Mouse (Mus musculus): ENCODE measurements at regions not wholly inside any gene's neighbourhood (a gene's known extent, or its start where the extent isn't known, plus 50 kb on each side); places are given as distances from the start of the nearest gene placed in this dataset.

DNA sequence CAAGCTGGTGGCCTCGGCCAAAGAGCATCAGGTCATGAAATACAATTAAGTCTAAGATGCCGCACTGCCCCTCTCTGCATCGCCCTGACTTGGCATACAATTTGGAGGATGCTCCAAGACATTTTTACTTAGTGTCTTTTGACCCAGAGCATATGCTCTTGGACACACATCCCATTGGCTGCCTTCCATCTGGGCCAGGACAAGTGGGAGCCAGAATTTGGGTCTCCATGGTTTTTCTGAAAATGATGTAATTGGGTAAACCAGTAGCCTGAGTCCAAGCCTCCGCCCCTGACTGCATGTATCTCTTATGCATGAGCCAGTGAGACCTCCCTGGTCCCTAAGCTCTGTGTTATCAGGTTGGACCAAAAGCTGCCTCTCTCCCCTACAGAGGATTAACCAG is 117.1 kb upstream of the Rpl38 start:
- no peak for DNase-seq (ENCODE audit: low spot score in 2 of 2)

DNA sequence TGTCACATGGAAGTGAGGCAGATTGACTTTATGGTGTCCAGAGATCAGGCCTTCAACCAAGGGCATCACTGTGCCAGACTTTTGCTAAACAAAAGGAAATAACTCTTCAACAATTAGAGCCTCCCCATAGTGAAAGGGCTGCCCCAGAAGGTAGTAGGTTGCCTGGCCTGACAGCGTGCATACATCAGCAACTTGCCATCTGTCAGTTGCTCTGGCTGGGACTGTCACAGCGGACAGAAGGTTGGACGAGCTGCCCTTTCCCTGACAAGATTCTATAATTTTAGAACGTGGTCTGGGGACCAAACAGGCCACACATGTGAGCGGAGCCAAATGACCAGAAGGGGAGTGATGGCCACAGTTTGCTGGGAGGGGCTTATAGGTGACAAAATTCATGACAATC is 119.7 kb upstream of the Rpl38 start:
- DNase-seq (ENCODE audit: low spot score in 2 of 2), result no peak

DNA sequence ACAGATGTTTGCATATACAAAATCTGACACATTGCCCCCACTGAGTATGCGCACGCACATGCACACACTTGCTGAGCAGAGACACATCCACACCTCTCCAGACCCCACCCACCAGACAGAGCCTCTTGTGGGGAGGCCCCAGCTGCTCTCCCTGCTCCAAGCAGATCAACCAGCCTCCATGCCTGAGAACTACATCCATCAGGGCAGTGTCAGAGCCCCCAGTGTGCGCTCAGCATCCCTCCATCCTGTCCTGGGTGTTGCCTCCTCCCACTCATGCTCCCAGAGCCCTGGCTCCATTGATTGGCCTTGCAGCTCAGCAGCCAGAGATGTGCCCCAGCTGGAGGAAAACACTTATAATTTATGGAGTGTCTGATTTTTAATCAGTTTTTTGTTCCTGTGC is 124.1 kb upstream of the Rpl38 start:
- no peak for DNase-seq (ENCODE audit: low spot score in 2 of 2)

DNA sequence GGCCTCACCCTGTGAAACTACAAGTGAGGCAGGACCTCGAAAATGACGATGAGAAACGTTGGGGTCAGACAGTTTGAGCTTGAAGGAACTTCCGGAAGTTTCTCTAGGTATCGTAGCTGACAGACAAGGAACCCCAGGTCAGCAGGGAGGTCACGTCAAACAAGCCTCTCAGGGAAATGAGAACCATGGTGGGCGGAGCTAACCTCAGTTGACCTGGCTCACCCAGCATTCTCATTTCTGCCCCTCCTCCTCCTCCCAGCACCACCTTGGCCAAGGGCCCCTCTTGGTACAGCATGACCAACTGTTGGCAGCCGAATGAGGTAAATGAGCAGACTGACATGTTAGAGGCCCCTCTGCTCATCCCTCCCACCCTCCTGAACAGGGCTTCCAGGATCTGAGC is 126.2 kb upstream of the Rpl38 start:
- DNase-seq (ENCODE audit: low spot score in 2 of 2), result no peak

DNA sequence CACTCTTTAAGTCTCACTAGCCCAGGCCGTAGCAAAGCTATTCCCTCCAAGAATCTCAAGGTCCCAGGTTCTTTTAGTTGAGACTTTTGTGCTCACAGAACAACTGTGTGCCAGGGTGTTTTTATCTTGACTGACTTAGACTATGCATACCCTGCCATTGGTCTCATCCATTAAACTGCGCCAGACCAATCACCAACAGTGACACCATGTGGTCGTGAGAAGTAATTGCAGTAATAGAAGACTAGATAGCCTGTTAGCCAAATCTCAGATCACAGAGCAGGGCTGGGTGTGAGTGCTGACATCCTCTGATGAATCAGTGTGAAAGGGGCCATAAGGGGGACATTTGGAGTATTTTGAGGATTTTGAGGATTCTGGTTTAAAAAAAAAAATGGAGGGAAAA is 127.8 kb upstream of the Rpl38 start:
- no peak for DNase-seq (ENCODE audit: low spot score in 2 of 2)

DNA sequence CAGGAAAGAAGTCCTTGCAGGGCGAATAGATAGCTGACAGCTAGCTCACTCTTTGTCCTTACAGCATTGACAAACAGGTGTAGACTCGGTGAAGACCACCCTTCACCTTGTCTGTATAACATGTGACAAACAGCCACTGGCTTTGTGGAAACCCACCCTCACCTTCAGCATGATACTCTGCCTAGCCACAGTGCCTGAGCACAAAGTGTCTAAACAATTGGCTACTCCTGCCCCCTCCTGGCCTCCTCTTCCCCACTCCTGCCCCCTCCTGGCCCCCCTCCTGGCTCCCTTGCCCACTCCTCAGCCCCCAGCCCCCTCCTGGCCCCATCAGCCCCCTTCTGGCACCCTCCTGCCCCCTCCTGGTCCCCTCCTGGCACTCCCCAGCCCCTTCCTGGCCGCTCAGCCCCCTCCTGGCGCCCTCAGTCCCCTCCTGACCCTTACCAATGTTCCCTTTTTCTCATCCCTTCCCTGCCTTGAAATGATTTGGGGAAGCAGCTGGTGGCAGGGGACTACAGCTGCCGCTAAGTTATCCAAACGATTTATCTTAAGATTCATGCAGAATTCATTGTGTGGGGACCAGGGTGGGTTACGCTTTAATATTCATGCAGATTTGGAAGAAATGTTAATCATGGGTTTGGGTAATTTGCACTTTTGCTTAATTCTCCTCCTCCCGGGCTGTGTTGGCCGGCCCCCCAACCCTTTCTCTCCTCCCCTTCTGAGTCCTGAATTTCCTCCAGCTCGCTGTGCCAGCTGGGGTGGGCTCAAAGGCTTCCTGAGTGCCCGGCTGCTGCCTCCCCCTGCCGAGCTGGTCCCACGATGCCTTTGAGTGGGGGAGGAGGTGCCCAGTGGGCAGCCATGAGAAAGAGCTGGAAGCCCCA is 131.5 kb upstream of the Rpl38 start:
- DNase-seq (ENCODE audit: low spot score in 2 of 2), result peak; percentile 27 to 32

DNA sequence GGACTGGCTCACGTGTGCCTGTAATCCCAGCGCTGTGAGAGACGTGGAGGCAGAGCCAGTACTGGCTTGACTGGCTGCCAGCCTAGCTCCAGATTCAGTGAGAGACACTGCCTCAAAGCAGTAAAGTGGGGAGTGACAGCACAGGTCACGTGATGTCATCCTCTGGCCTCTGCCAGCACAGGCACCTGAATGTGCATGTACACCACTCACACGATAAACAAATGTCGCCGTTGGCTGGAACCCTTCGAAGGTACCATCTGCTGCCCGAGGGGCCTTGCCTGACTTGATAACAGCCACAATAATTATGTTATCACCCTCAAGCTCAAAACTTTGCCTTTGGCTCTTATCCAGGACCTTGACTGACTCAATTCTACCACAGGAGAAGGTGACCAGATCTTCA is 132.4 kb upstream of the Rpl38 start:
- DNase-seq (ENCODE audit: low spot score in 2 of 2), result no peak

DNA sequence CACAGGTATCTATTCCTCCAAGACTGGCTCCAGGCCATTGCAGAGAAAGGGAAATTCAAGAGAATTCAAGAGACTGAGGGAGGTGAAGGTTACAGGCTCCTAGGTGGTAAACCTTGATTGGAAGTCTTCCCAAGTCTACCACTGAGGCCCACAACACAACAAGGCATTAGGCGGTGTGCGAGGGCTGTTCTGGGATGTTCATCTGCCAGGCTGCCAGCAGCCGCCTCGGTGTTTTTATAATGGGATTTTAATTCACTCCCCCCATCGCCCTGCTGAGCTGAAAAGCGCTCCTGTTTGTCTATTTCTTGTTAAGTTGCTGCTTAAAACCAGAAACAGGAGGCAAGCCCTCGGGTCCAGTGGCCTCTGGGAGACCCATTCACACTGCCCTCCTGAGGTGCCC is 133.9 kb upstream of the Rpl38 start:
- no peak for DNase-seq (ENCODE audit: low spot score in 2 of 2)

DNA sequence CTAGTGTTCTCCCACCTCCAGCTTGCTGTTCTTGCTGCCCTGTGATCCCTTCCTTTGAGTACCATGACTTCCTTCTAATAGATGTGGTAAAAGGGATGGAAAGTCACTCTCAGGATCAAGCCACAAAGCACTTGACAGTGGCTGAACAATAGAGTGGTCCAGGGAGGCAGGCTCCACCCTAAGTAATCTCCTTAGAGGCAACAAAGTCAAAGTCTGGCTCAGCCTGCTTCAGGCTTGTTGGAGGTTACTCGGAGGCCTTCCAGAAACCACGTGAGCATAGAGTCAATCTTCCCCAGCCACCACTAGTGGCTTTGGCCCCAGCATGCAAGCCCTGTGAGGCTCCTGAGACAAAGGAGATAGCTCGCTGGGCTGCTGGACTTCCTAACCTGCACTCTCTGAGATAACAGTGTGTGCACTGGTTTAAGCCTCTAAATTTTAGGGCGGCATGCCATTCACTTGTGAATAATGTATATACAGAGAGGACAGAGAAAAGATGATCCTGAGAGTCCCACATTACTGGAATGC is 137.0 kb upstream of the Rpl38 start:
- no peak for DNase-seq (ENCODE audit: low spot score in 2 of 2)

DNA sequence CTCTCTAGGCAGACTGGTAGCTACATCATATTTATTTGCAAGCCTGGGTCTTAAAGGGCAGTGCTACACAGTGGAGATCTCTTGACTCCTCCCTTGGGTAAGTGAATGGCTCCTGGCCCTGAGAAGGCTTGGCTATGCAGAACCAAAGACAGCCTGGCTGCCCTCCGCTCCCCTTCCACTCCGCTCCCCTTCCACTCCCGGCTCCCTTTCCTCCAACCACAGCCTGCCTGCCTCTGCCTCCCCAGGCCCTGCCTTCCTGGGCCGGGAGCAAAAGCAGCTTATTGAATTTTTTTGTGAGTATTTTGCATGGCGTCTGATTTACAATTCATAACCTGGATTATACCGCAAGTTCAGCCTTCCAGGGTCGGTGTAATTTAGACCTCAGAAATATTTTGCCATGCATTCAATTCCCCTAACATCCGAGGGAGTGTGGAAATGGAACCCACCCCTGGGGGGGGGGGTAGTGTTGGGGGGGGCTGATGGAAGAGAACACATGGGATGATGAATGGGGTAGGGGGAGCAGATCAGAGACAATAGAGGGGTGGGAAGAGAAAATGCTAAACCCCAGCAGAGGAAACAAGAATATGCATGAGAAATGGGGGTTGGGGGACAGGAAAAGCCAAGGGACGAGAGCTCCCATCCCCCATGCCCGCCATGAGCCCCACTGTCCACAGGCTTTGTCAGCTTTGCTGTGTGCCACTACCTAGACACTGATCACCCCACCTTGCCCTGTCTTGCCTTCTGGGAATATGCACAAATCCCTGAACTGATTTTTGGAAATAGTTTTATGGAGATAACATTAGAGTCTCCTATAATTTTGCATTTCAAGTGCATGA is 139.2 kb upstream of the Rpl38 start:
- DNase-seq (ENCODE audit: low spot score in 2 of 2), result no peak

DNA sequence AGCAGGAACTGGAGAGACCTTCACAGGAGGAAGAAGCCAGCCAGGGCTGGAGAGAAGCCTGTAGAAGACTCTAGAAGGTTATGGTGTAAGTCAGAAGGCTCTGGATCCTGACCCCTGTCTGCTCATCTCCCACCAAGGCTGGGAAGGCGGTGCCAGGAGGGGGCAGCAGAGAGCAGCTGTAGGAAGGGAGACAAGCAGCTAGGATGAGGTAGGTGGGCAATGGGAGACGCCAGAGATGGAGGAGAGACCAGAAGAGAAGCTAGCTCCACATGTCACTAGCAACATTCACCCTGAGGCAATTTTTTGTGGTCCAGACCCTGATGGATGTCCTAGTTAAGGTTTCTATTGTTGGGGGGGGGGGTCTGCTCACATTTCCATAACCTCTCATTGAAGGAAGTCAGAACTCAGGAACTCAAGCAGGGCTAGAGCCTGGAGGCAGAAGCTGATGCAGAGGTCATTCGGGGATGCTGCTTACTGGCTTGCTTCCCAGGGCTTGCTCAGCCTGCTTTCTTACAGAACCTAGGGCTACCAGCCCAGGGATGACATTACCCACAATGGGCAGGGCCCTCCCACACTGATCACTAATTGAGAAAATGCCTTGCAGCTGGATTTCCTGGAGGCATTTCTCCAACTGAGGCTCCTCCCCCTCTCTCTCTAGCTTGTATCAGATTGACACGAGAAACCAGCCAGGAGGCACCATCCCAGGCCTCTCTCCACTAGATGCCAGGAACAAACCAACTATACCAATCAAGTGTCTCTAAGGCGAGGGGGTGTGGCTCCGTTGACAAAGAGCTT is 144.7 kb upstream of the Rpl38 start:
- DNase-seq (ENCODE audit: low spot score in 2 of 2), result peak; percentile 31 to 63

DNA sequence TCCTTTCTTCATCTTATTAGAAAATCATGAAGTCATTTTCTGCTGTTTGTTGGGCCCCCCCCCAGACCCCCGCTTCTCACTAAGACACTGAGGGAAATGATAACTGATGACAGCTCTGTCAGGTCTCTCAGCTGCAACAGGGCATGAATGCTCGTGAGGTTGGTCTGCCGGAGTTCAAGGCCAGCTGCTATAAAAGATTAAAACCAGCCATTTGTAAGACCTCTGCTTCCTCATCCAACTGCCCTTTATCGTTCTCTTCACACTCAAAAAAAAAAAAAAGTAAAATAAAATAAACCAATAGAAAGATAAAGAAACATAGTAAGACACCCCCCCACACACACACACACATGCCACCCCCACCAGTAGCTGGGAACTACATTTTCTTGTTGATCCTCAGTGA is 153.0 kb upstream of the Rpl38 start:
- DNase-seq (ENCODE audit: low spot score in 2 of 2), result no peak

DNA sequence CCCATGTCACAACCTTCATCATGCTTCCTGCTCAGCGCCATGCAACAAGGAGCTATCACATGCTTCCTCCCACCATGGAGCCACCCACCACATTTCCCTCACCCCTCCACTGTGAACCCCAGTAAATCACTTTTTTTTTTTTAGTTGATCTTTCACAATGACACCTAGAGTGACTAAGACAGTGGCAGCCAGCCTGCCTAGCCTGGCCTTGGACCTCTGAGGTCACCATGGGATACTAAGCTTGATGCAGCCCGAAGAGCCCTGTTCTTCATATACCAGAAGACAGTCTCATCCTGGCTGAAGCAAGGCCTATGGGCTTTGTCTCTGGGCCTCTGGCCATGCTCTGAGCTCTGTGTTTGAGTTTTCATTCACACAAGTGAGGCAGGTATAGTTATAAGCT is 154.2 kb upstream of the Rpl38 start:
- DNase-seq (ENCODE audit: low spot score in 2 of 2), result no peak

DNA sequence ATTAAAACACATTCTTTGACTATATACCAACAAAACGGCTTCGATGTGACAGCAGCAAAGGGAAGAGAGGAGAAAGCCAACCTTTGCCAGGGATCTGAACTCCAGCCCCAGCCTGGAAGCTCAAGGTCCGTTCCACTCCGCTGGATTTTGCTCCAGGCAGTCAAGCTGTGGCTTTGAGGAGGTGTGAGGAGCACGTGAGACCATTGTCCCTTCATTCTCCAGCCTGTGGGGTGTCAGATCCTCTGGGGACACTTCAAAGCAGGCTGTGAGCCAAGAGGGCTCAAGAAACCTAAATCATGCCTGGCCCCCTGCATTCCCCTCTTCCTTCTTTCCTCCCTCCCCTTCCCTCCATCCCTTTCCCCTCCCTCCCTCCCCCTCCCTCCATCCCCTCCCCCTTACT is 154.9 kb upstream of the Rpl38 start:
- DNase-seq (ENCODE audit: low spot score in 2 of 2), result no peak

DNA sequence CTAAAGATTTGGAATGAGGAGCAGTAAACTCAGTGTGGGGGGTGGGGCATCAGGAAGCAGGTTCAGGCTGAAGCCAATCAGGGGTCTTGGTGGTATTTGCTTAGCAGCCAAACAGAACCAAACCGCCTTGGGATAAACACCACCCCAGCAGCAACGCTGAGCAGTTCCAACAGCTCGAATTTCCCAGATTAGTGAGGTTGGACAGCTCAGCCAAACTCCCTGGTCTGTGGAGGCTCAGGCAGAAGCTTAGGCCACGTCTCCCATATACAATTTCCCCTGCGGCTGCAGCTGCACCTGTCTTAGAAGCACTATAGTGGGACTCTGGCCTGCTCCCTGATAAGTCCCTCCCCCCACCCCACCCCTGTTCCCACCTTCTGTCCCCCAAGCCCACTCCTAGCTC is 156.3 kb upstream of the Rpl38 start:
- no peak for DNase-seq (ENCODE audit: low spot score in 2 of 2)

DNA sequence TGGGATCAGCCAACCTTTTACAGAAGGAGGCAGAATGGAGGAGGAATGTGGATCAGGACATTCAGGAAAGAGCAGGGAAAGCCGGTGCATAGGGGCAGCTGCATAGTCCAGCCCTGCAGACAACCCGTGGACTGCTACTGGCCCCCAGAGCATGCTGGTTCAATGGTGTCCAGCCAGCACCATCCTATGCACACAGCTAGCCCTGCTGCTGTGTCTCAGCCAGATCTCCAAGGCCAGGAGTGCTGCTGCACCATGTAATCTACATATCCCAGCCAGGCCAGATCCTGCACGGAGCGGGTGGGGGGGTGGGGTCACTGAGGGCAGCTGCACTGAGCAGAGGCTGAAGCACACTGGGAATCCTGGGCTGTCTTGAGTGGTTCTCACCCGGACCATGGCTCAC is 165.8 kb upstream of the Rpl38 start:
- DNase-seq (ENCODE audit: low spot score in 2 of 2), result no peak

DNA sequence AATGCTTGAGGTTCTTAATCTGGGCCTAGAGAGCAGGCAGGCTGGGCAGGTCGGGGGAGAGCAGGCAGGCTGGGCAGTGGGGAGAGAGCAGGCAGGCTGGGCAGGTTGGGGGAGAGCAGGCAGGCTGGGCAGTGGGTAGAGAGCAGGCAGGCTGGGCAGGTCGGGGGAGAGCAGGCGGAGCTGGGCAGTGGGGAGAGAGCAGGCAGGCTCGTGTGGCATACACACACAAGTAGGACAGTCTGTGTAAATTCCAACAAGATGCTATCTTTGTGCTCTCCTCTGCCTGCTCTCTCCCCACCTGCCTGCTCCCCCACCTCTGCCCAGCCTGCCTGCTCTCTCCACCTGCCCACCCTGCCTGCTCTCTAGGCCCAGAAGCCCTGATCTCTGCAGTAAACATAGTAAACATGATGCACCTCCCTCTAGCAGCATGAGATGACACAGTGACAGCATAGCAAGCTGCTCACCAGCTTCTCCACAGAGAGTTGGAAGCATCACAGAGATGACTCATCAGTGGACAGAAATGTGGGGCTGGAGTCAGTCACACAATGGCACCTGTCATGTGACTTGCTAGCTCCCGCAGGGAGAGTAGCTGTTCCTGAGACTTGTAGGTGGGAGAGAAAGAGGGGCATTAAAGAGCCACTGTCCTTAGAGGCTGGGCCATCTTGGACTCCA is 166.3 kb upstream of the Rpl38 start:
- no peak for DNase-seq (ENCODE audit: low spot score in 2 of 2)

DNA sequence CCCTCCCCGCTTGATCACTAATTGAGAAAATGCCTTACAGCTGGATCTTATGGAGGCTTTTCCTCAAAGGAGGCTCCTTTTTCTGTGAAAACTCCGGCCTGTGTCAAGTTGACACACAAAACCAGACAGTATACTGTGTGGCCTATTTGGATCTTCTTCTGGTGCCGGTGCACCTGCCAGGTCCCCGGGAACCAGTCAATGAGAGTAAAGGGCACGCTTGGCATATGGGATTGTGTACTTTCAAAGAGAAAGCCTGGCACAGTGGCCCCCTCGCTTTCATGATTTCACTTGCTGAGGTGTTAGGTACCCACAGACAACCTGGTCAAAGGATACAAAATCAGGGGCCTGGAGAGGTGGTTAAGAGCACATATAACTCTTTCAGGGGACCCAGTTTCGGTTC is 167.9 kb upstream of the Rpl38 start:
- DNase-seq (ENCODE audit: low spot score in 2 of 2), result no peak

DNA sequence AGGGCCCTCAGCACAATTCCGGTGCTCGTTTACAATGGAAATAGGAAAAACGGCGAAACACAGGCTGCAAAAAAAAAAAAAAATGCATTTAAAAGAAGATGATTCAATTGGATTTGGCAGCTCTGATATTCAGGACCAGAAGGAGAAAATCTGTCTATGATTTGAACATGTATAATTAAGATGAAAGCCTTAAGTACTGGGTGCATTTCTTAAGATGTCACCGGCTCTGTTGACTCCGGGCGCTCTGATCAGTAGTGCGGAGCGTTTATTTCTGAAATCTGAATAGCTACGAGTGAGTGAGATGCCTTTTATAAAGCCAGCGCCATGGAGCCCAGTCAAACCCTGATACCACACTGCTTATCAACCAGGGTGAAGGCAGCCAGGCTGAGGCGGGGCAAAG is 168.7 kb upstream of the Rpl38 start:
- DNase-seq (ENCODE audit: low spot score in 2 of 2), result no peak

DNA sequence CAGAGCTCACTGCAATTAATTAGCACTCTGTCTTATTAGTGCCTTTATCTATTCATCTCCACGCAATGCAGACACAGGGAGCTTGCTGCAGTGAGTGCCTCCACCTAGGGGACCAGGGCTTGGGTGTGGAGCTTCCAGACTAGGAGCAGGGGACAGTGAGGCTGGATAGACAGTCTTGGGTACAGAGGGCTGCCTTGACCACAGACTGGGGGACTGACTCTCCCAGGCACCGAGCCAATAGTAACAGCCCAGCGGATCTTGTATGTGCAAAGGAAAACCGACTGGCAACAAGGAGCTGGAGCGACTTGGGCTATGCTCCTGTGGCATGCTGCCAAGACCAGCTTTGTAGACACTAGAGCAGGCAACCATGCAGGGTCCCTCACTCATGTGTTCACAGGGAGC is 172.8 kb upstream of the Rpl38 start:
- DNase-seq (ENCODE audit: low spot score in 2 of 2), result peak in 1 of 2 experiments; percentile 27

DNA sequence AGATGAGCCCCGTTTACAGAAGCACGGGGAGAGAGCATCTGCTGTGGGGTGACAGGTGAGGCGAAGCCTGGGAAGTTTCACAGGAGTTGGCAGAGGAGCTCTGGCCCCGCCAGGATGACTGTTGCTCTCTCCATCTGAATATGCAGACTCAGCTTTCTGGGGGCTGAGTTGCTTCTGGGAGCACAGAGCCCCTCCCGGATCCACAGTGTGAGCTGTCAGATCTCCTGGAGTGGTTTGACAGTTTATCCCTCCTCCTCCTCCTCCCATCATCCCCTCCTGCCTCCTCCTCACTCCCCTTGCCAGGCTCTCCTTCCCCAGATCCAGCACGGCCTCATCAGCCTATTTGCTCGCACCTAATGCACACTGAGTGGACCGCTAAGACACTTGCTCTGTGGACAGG is 181.9 kb upstream of the Rpl38 start:
- DNase-seq (ENCODE audit: low spot score in 2 of 2), result no peak

DNA sequence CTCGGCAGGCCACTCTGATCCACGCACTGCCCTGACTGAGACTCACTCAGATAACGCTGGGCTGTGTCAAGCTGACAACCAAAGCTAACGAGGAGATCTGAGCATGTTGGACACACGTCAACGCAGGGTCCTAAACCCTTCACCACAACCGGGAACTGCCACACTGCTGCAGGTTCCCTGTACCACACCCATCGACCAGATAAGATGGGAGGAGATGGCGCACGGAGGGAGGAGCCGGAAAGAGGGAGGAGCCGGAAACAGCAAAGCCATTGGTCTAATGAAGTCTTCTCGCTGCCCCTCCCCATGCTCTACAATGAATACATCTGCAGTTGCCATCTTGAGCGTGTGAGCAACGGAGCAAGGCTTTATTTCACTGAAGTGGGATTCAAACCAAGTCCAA is 182.9 kb upstream of the Rpl38 start:
- no peak for DNase-seq (ENCODE audit: low spot score in 2 of 2)
